In the genomic region with DNA sequence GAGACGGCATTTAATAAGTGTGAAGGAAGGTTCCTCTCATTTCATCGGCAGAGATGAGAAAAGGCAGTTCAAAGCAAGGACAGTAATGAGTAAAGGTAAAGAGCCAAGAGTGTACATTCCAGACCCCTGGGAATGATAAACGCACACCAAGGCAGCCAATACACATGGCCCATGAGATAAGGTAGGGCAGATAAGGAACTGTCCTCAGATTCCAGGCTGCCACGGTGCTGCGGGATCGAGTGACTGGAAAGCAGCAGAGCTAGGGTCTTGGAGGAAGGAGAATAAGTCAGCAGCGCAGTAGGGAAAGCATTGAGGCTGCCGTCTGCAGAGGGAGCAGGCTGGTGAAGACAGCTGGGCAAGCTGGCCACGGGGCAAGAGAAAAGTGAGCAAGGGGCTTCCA, we compare ENCODE assay signal across 13 mouse cellular contexts.
DNase-seq lines count a peak whose midpoint lies in the region; ATAC-seq lines count a peak whose summit lies in the region.
"Had no signal": no experiment of that assay in that cellular context is flagged by ENCODE, and none has a peak within 500 bp of the region (broad histone marks: within the 10 kb centered on the region; RNA-seq: fewer than 3 reads in every experiment).

No protein-coding gene starts in this region.

- DNase-seq in kidney, postnatal 10 days = peak; percentile 14
- no peak for DNase-seq in kidney, postnatal 4 days
- DNase-seq in embryonic facial prominence, embryonic 11.5 days (ENCODE audit: low spot score) = no peak
- peak; percentile 42 for DNase-seq in midbrain, embryonic 14.5 days
- no peak for DNase-seq in ovary, adult 18-20 months (ENCODE audit: low spot score)
- DNase-seq: adrenal gland, adult 8-10 months; cerebellum, postnatal 36 days; kidney, adult 2 months; lung, adult 2 months had no signal

- ATAC-seq in embryonic facial prominence, embryonic 11.5 days (replicated peaks; ENCODE audit: insufficient number of reproducible peaks, low FRiP score, low TSS enrichment, low read depth) = no peak
- no peak; the same call in 1 of the 2 replicates for ATAC-seq in heart, embryonic 15.5 days (replicated peaks; ENCODE audit: insufficient number of reproducible peaks, insufficient read depth, low FRiP score, low read depth)
- ATAC-seq in midbrain, embryonic 14.5 days (ENCODE audit: low FRiP score, low TSS enrichment) = no peak
- ATAC-seq in granulocyte monocyte progenitor cell, adult 5-6 weeks (replicated peaks; ENCODE audit: poor library complexity, severe bottlenecking) = no peak

- H3K4me3 ChIP-seq in embryonic facial prominence, embryonic 11.5 days (ENCODE audit: low read depth, low read length) = no peak overlapping the region
- H3K4me3 ChIP-seq in heart, embryonic 15.5 days = no peak overlapping the region
- no peak overlapping the region for H3K4me3 ChIP-seq in midbrain, embryonic 14.5 days (replicated peaks; ENCODE audit: low read depth, low read length)
- H3K4me3 ChIP-seq: myocyte had no signal

- no peaks in the 10 kb centered on the region for H3K27me3 ChIP-seq in embryonic facial prominence, embryonic 11.5 days (ENCODE audit: control insufficient read depth, insufficient read depth, low read length)
- H3K27me3 ChIP-seq in heart, embryonic 15.5 days = no peaks in the 10 kb centered on the region
- H3K27me3 ChIP-seq in midbrain, embryonic 14.5 days (ENCODE audit: control insufficient read depth, insufficient read depth, low read length) = no peaks in the 10 kb centered on the region

- no peaks in the 10 kb centered on the region for H3K9me3 ChIP-seq in embryonic facial prominence, embryonic 11.5 days (replicated peaks; ENCODE audit: control insufficient read depth, low read length)
- H3K9me3 ChIP-seq in heart, embryonic 15.5 days (replicated peaks) = no peaks in the 10 kb centered on the region
- no peaks in the 10 kb centered on the region for H3K9me3 ChIP-seq in midbrain, embryonic 14.5 days (ENCODE audit: control insufficient read depth, low read length)
- H3K9me3 ChIP-seq: G1E had no signal

- H3K4me1 ChIP-seq in embryonic facial prominence, embryonic 11.5 days (ENCODE audit: control insufficient read depth, insufficient read depth, low read length) = peaks cover 3% of the 10 kb centered on the region; the same call in 1 of the 2 replicates
- peaks cover 66% of the 10 kb centered on the region for H3K4me1 ChIP-seq in heart, embryonic 15.5 days (replicated peaks)
- H3K4me1 ChIP-seq in midbrain, embryonic 14.5 days (ENCODE audit: control insufficient read depth, insufficient read depth, low read length) = peaks cover 25% of the 10 kb centered on the region

- H3K27ac ChIP-seq in embryonic facial prominence, embryonic 11.5 days (replicated peaks; ENCODE audit: low read depth, low read length) = no peak overlapping the region
- H3K27ac ChIP-seq in heart, embryonic 15.5 days = peak overlapping the region; percentile 81
- peak overlapping the region; percentile 60; the same call in 1 of the 2 replicates for H3K27ac ChIP-seq in midbrain, embryonic 14.5 days (replicated peaks; ENCODE audit: low read depth, low read length)

- no peaks in the 10 kb centered on the region for H3K36me3 ChIP-seq in embryonic facial prominence, embryonic 11.5 days (replicated peaks; ENCODE audit: control insufficient read depth, insufficient read depth, low read depth, low read length)
- no peaks in the 10 kb centered on the region for H3K36me3 ChIP-seq in heart, embryonic 15.5 days
- peaks cover 25% of the 10 kb centered on the region for H3K36me3 ChIP-seq in midbrain, embryonic 14.5 days (ENCODE audit: control insufficient read depth, insufficient read depth, low read length)
- H3K36me3 ChIP-seq: G1E had no signal

- no peak overlapping the region for H3K4me2 ChIP-seq in embryonic facial prominence, embryonic 11.5 days (ENCODE audit: low read depth, low read length)
- H3K4me2 ChIP-seq in heart, embryonic 15.5 days = peak overlapping the region; percentile 39
- peak overlapping the region; percentile 5; the same call in 1 of the 2 replicates for H3K4me2 ChIP-seq in midbrain, embryonic 14.5 days (ENCODE audit: low read length)

- H3K9ac ChIP-seq in embryonic facial prominence, embryonic 11.5 days (replicated peaks; ENCODE audit: low read length) = 0 out of 2 replicates have a peak overlapping the region, but pooled peaks have one; percentile 14
- no peak overlapping the region for H3K9ac ChIP-seq in heart, embryonic 15.5 days
- H3K9ac ChIP-seq in midbrain, embryonic 14.5 days (replicated peaks; ENCODE audit: low read length) = peak overlapping the region; percentile 17; the same call in 1 of the 2 replicates

- WGBS in embryonic facial prominence, embryonic 11.5 days = 40% methylated on average over 9 of the region's 9 CpGs
- 19% methylated on average over 9 of the region's 9 CpGs for WGBS in heart, embryonic 15.5 days
- 18% methylated on average over 9 of the region's 9 CpGs for WGBS in midbrain, embryonic 14.5 days

Comparison
In these comparisons a context has a peak if more than half of its experiments do, and no peak if none do; other contexts are left out.
1. DNase-seq: peak in kidney, postnatal 10 days (single experiment) and midbrain, embryonic 14.5 days (single experiment); none in kidney, postnatal 4 days (0 of 2), embryonic facial prominence, embryonic 11.5 days (single experiment) and ovary, adult 18-20 months (single experiment).